Mouse (Mus musculus) G1E (cell line): ENCODE results near the gene Flvcr1.

Experiments
- CTCF ChIP-seq: IDR thresholded peaks from 2 replicates; pipeline ENCODE4 v1.5.1; 2012; ENCODE audit warnings: low read depth, low read length, inconsistent platforms, mixed read lengths
- GATA1 ChIP-seq: IDR thresholded peaks from 2 replicates; pipeline ENCODE4 v1.6.1; 2012; ENCODE audit warnings: borderline replicate concordance, low read length, inconsistent platforms, mixed read lengths
- GATA2 ChIP-seq: IDR thresholded peaks from 2 replicates; pipeline ENCODE4 v1.6.1; 2012; ENCODE audit warnings: low read depth, low read length, inconsistent platforms, borderline replicate concordance
- POLR2AphosphoS5 ChIP-seq: IDR thresholded peaks from 2 replicates; pipeline ENCODE4 v1.6.1; 2012; ENCODE audit warnings: low read depth, low read length, inconsistent platforms; ENCODE audit not compliant: insufficient replicate concordance

GRCm38 (mm10) chr1:191063700-191064099, 37.7 kb upstream of the Flvcr1 start:
- no peak for TF ChIP-seq CTCF
- no peak for TF ChIP-seq GATA2
- no peak for TF ChIP-seq POLR2AphosphoS5
- no peak for TF ChIP-seq GATA1
